Mouse (Mus musculus): ENCODE results near the gene Ankrd12.

The Ankrd12 gene

DNA sequence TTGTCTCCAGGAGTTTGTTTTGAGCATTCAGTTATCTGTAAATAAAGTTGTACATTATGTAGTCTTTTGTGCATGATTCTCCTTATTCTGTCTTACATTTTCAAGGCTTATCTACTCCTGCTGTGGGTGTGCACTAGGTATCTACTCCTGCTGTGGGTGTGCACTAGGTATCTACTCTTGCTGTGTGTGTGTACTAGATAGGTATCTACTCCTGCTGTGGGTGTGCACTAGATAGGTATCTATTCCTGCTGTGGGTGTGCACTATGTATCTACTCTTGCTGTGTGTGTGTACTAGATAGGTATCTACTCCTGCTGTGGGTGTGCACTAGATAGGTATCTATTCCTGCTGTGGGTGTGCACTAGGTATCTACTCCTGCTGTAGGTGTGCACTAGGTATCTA, 100.2 kb downstream of the Ankrd12 start:
- in situ Hi-C loops (cut with MboI, MseI) = loop anchor here (5.0 kb wide), 1 partner anchor 51 kb away; no protein-coding TSS in a partner anchor

DNA sequence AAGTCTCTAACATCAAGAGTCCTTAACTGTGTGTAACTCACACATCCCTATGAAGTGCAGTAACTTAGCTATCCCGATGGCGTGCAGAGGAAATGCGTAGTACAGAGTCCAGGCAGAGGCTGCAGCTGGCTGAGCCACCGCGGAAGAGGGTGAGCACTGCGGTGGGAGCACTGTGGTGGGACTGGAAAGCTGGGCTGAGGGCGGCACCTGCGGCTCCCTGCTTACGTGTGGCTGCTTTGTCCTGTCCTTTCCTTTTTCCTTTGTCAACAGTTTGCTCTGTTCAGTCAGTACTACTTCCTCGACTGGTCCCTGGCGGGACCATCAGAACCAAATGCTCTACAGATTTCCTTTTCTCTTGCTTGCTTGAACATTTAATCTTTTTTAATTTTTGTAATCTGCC, 109.1 kb downstream of the Ankrd12 start:
- in situ Hi-C loops (cut with MboI, MseI) = no loop called here

DNA sequence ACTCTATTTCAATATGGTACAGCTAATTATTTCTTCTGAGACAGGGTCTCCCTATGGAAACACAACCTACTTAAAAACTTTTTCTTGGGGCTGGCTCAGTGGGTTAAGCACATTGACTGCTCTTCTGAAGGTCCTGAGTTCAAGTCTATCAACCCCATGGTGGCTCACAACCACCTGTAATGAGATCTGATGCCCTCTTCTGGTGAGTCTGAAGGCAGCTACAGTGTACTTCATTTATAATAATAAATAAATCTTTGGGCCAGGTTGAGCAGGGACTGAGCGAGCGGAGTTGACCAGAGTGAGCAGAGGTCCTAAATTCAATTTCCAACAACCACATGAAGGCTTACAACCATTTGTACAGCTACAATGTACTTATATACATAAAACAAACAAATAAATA, 114.6 kb downstream of the Ankrd12 start:
- in situ Hi-C loops (cut with MboI, MseI) = loop anchor here (5.0 kb wide), 1 partner anchor 80 kb away; no protein-coding TSS in a partner anchor

DNA sequence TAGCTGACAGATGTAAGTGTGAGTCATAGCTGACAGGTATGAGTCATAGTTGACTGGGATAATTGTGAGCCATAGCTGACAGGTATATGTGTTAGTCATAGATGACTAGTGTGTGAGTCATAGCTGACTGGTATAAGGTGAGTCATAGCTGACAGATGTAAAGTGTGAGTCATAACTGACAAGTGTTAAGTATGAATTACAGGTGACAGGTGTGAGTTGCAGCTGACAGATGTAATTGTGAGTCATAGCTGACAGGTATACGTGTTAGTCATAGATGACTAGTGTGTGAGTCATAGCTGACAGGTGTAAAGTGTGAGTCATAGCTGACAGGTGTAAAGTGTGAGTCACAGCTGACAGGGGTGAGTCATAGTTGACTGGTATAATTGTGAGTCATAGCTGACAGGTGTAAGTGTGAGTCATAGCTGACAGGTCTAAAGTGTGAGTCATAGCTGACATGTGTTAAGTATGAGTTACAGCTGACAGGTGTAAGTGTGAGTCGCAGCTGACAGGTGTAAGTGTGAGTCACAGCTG, 115.2 kb downstream of the Ankrd12 start:
- in situ Hi-C loops (cut with MboI, MseI) = loop anchor here (5.0 kb wide), 1 partner anchor 79 kb away; no protein-coding TSS in a partner anchor

DNA sequence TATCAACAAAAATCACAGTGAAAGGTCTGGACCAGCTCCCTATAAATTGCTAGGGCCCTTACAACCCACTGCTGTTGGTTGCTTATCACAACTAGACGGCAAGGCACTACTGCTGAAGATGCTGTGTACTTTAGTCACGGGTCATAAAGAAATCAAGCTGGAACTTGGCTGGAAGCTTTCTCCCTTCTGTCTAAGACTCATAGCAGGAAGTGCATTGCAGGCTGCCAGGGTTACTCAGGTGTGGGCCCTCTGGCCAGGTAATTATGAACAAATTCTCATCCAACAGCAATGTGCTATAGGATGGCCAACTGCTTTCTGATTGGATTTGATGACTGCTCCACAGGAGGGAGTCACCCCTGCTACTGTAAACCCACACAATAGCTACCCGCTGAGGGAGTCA, 117.9 kb downstream of the Ankrd12 start:
- in situ Hi-C loops (cut with MboI, MseI) = no loop called here

DNA sequence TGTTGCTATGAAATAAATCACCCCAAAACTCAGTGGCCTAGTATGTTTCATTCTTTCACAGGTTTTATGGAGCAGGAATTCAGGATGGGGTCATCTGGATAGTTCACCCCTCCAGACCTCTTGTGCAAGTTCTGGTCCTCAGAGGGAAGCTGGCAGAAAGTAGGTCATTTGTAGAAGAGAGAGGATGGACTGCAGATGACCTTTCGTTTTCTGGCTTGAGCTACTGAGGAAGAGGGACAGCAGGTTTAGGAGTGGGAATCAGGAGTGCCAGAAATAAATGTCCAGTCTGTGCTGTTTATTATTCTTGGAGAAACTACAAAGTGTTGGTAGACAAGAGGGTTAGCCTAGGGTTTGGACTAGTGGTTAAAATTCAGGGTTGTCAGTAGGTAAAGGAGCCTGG, 118.5 kb downstream of the Ankrd12 start:
- in situ Hi-C loops (cut with MboI, MseI) = no loop called here

DNA sequence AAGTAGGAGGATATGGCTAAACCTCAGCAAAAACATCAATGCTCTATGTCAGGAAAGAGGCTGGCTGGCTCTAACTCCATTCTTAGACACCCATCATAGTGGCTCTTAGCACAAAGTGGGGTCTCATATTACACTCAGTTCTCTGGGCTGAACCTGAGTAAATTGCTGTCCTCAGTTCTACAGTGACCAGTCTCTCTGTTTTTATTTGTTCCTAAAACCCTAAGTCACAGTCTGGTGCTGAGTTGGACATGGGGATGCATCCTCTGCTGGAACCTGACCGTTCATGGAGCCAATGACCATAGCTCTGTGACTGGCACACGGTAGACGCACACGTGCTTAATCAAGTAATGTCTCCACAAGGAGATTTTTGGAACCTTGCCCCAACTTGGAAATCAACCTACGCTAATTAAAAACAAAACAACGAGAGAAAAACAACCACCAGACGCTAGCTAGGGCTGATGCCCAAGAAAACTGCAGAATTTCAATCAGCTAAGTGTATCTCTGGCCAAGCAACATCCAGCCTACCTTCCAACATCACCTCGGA, 119.0 kb downstream of the Ankrd12 start:
- in situ Hi-C loops (cut with MboI, MseI) = no loop called here

DNA sequence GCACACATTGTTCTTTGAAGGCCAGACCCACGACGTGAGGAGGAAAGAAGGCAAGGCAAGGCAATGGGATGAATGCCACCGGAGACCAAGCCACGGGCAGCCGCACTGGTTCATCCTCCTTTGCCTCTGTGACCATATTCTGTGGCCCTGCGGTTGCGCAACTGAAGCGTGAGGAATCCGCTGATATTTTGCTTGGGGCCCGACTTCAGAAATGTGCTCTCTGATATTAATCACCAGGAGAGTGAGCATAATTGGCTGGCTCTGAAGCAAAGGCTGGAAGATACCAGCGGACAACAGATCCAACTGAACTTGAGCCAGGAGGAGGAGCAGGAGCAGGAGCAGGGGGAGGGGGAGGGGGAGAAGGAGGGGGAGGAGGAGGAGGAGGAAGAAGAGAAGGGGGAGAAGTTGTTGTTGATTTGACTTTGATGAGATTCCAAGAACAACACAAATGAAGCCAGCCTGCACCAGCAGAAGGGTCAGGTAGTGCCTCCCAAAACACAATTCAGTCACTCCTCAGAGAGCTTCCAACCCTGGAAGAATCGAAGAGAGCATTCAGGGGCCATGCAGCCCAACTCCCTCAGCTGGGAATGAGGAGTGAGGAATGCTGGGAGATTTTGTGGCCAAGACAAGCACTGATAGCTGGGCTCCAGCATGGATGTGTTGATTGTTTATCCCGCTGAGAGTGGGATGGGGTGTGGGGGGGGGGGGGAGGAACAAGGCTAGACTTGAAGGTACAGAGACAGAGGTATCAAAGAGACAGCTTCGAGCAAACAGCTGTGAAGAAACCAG, 119.7 kb downstream of the Ankrd12 start:
- in situ Hi-C loops (cut with MboI, MseI) = no loop called here

DNA sequence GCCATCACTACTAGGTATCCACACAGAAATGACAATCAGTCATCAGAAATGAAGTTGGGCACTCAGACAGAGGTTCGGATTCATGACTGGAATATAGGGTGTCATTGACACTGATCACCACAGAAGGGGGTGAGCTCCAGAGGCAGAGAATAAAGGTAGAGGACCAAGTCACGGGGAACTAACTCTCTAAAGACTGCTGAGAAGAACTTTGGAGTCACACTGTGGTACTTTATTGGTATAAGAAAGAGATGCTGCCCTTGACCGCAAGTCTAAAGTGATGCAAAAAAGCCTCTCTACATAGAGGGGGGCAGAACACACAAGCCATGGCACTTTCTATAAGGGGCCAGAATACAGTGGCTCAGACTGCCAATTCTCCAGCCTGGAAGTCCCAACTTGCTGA, 120.7 kb downstream of the Ankrd12 start:
- in situ Hi-C loops (cut with MboI, MseI) = no loop called here

DNA sequence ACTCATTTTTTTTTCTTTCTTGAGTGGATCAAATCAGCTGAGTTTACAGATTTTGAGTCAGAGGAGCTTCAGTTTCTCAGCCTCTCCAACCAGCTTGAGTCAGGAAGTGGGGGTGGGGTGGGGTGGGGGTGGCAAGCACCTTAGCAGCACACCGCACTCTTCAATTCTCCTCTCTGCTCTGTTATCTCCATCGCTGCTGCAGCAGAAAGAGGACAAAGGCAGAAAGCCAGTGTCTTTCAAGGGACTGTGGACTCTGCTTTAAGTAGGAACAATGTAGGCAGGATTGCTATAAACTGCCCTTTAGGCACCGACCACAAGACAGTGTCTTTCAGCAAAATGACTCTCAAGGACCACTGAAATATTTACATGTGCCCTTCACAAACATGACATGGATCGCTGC, 122.9 kb downstream of the Ankrd12 start:
- in situ Hi-C loops (cut with MboI, MseI) = no loop called here

DNA sequence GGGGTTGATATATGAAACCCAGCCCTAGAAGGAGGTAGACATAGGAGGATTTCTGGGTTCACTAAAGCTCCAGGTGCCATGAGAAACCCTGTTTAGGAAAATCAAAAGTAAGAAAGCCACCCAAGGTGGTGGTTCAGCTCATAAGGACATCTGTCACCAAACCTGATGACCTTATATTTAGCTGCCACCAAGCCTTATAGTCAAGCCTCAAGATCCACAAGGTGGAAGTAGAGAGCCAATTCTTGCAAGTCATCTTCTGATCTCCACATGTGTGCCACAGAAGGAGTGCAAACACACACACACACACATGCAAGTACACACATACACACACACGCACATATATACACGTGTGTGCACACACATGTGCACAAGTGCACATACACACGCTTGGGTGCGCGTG, 124.8 kb downstream of the Ankrd12 start:
- in situ Hi-C loops (cut with MboI, MseI) = no loop called here

DNA sequence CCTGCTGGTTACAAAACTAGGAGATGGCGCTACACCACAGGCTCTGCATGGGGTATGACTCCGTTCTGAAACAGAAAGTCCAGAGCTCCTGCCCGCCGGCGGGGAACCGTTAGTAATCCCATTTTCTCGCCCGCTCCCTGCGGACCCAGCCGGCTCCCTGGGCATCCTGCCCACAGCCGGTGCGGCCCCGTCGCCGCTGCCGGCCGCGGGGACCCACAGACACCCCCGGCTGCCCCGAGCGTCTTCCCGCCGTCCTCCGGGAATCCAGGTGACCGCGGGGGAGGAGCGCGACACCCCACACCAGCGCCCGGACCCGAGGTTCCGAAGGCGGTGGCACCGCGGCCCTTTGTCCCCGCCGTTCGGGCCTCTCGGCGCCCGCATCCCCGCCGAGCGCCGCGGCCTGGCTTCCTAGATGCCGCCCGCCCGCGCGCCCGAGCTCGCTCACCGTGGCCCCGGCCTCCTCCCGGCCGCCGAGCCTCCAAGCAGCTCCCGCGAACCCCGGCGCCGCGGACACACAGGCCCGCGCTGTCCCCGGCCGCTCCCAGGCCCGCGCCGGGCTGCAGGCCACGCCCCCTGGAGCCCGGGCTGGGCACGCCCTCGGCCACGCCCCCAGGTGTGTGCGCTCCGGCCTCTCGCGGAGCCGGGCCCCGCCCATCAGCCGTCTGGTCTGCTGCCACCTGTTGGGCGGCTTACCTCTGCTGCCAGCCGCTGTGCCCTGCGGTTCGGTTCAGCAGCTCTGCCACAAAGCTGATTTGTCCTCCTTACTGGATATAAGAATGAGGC, 126.1 kb downstream of the Ankrd12 start, which contains the start of gene Twsg1:
Gene Twsg1, minus strand, starts transcription at position 605 of the 783 bp plus-strand sequence.
- in situ Hi-C loops (cut with MboI, MseI) = no loop called here

DNA sequence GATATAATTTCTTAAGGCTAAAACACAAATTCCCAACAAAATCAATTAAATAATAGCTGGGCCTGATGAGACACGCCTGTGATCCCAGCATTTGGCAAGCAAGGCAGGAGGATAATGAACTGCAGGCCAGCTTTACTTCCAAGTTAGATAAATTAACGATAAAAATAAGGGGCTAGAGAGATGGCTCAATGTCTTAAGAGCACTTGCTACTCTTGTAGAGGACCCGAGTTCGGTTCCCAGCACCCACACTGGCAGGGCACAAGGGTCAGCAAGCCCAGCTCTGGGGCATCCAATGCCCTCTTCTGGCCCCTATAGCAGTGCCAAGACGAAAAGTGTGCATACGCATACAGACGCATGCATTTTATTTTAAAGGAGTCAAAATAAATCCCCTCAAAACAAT, 126.7 kb downstream of the Ankrd12 start:
- in situ Hi-C loops (cut with MboI, MseI) = no loop called here

DNA sequence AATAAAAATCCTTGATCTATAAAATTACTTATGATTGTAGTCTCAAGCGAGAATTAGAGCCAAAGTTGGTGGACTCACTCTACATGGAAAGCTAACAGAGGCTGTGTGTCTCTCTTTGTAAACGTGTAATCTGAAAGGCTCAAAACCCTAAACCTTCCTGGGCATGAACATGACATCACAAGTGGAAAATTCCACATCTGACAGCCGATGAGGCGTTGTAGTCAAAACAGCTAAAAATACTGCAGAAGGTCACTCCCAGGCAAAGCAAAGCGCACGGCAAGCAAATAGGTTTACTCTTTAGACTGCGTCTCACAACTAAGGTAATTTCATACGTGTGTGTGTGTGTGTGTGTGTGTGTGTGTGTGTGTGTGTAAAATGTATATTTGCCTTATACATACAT, 129.6 kb downstream of the Ankrd12 start:
- in situ Hi-C loops (cut with MboI, MseI) = loop anchor here (5.0 to 10.0 kb wide), 2 partner anchors 73 to 155 kb away; partner anchors contain the start of gene Ndufv2

DNA sequence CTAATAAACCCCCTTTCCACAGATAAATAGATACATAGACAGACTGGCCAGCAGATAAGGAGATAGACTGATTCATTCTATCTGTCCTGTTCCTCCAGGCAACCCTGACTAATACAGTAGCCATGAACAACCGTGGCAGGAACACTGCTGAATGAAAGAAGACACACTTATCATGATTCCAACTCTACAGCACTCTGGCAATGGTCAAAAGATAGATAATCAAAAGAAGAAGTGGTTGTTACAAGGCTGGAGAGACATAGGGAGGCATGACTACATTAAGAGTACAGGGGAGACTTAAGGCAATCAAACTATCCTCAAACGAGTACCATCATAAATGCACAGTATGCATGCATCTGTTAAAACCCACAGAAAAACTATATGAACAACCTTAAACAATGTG, 131.5 kb downstream of the Ankrd12 start:
- in situ Hi-C loops (cut with MboI, MseI) = loop anchor here (5.0 to 10.0 kb wide), 2 partner anchors 71 to 157 kb away; partner anchors contain the start of gene Ndufv2

DNA sequence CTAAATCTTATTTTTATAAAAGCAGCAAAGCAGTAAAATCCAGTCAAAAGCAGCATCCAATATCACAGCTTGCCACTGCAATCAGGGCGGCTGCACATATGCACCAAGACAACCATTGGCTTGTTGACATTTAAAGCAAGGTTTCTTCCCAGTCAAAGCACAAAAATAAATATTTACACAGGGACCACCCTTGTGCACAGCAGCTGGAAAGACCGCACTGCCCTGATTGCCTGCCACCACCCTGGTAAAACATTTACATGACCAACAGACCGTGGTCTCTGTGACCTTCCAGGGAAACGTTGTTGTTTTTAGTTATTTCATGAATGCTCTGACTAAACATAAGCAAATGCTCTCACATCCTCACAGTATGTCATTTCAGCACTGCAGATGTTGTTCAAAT, 134.5 kb downstream of the Ankrd12 start:
- in situ Hi-C loops (cut with MboI, MseI) = loop anchor here (10.0 kb wide), 1 partner anchor 68 kb away; no protein-coding TSS in a partner anchor

DNA sequence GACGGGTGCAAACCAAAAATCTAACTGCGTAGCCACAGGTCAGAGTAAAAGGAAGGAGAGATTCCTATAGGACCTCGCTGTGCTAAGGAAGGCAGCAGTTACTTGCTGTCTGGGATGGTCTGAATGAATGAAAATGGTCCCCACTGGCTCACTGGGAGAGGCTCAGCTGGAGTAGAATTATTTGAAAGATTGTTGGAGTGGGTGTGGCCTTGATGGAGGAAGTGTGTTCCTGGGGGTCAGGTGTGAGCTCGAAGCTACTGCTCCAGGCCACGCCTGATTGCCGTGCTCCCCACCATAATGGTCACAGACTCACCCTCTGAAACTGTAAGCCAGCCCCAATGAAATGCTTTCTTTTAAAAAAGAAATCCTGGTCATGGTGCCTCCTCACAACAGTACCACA, 135.6 kb downstream of the Ankrd12 start:
- in situ Hi-C loops (cut with MboI, MseI) = loop anchor here (10.0 kb wide), 1 partner anchor 66 kb away; no protein-coding TSS in a partner anchor

DNA sequence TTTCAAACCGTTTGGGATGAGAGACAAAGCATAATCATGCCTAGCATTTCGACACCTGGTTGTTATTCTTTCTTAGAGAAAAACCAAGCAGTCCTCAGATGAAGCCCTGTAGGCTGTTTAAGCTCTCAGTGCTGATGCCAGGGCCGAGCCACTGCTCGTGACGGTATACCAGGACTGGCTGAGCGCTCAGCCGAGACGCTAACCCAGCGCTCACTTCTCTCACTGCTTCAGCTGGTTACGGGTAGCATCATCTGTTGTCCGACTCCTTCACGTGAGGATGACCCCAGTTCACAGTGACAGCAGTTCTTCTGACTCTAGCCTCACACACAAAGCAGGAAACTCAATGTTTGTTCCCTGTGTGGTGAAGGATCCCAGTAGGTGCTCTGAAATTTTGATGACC, 136.7 kb downstream of the Ankrd12 start:
- in situ Hi-C loops (cut with MboI, MseI) = loop anchor here (10.0 kb wide), 1 partner anchor 65 kb away; no protein-coding TSS in a partner anchor

DNA sequence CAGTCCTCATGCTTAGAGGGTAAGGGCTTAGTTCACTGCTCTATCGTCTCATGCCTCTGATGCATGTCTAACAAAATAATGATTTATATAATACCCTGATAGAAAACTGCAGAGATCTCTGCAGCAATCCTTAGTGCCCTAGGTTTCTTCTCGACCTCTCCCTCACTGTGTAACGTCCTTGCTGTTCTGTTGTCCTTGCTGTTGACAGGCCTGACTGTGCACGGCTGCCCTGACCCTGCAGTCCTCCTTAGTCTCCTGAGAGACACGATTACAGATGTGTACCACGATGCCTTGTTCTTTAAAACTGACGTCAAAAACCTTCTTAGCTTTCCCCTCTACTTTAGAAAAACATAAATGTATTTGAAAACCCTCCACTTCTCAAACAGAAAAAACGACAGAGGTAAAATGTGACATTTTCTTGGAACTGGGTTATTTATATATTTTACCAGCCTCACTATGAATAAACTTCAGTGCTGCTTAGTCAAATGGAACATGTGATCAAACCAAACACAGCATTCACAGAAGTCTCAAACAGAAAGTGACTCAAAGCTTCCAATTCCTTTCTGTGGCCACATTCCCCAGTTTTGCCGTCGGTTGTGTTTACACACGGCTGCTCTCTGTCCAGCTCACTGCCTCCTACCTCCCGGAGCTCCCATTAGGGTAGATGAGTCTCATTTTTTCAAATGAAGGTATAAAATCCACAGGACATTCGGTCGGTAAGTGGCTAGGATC, 137.3 kb downstream of the Ankrd12 start:
- in situ Hi-C loops (cut with MboI, MseI) = loop anchor here (10.0 kb wide), 1 partner anchor 65 kb away; no protein-coding TSS in a partner anchor

DNA sequence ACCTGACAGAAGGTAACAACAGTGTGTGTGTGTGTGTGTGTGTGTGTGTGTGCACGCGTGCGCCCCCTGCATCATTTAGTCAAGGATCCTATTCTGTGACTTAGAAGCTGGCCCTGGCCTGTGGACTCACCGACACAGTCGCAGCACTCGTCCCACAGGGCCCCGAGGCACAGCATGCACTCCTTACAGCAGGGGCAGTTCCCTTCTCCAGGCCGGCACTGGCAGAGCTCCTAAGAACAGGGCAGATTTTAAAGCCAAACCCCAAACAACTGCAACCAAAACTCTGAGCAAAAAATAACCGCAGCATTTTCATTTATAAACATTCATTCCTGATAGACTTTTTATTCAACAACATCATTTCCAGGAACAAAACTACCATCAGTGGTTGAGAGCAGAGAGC, 139.2 kb downstream of the Ankrd12 start:
- in situ Hi-C loops (cut with MboI, MseI) = no loop called here

DNA sequence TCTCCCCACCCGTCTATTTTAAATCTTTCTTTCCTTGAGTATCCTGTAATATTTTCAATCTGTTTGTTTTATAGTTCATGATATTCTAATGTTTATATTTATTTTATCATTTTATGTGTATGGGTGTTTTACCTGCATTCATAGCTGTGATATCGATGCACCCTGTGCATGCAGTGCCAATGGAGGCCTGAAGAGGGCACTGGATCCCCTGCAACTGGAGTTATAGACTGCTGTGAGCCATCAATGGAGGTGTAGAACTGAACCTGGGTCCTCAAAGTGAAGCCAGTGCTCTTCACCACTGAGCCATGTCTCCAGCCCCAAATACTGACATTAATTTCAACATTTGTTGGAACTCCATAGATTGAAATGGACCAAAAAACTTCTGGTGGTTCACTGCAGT, 143.1 kb downstream of the Ankrd12 start:
- in situ Hi-C loops (cut with MboI, MseI) = no loop called here

Measured in T-helper 2 cell (primary cell).